Mouse (Mus musculus) stomach, postnatal 0 days (tissue): ENCODE data around the gene Fam3c.

Source experiments
- CTCF ChIP-seq: IDR thresholded peaks from 2 replicates; pipeline ENCODE4 v1.5.1; 2016; ENCODE audit warnings: antibody characterized with exemption, low read depth, mild to moderate bottlenecking, moderate library complexity
- EP300 ChIP-seq: optimal IDR thresholded peaks from 2 replicates; pipeline ENCODE3; 2016; ENCODE audit warnings: antibody characterized with exemption

GRCm38 (mm10) chr6:22289461-22290021 lies 66.5 kb downstream of the Fam3c start:
- no peak for TF ChIP-seq CTCF
- TF ChIP-seq EP300 = no peak
